Mouse (Mus musculus) testis, adult 10 weeks (tissue): ENCODE measurements around the gene Slc45a1. TPM values are rescaled to one million over a fixed set of nuclear protein-coding genes. Genes with fewer than 3 reads are reported as not detected.

Experiments
- polyA plus RNA-seq: library from polyadenylated mRNA; stranded (reverse); fragments of 350-450 nt; fragmentation: Illumina TruSeq; extraction: RNeasy Lipid Tissue Mini Kit (QIAGEN cat#74804); gene quantifications from one replicate; pipeline ENCODE4 v1.2.3, GENCODE M21; 2014; ENCODE audit warnings: low read depth, low replicate concordance

The Slc45a1 gene
- not detected for polyA plus RNA-seq

GRCm38 (mm10) chr4:150651390-150652277, at the start of gene Slc45a1:
Slc45a1 (minus strand) TSS chr4:150652174.

Other genes starting within 250 kb of the Slc45a1 start
- 17.2 TPM for gene Errfi1, start 201.7 kb upstream of the Slc45a1 start, polyA plus RNA-seq